Mouse (Mus musculus) MEL (cell line): ENCODE measurements around the gene Dip2a.

ENCODE experiments used
- CHD2 ChIP-seq: IDR thresholded peaks from 2 replicates; pipeline ENCODE4 v1.6.1; 2011; ENCODE audit warnings: low read length, improper control_type of control experiment
- CTCF ChIP-seq, 3 experiments: IDR thresholded peaks in 2 of 3; conservative IDR thresholded peaks in 1 of 3; 2 replicates each; pipeline ENCODE4 v1.5.1; 2011 to 2012; ENCODE audit warnings: low read length in 3 of 3, low read depth in 2 of 3, mild to moderate bottlenecking in 2 of 3, improper control_type of control experiment in 1 of 3, inconsistent platforms in 1 of 3, mixed read lengths in 1 of 3, moderate library complexity in 1 of 3; ENCODE audit not compliant: control insufficient read depth in 1 of 3, insufficient read depth in 1 of 3, poor library complexity in 1 of 3, severe bottlenecking in 1 of 3
- E2F4 ChIP-seq: IDR thresholded peaks from 2 replicates; pipeline ENCODE4 v1.6.1; 2011; ENCODE audit warnings: low read depth, low read length, improper control_type of control experiment, borderline replicate concordance
- HCFC1 ChIP-seq: IDR thresholded peaks from 2 replicates; pipeline ENCODE4 v1.6.1; 2012; ENCODE audit warnings: low read depth, mild to moderate bottlenecking, inconsistent platforms, low read length, improper control_type of control experiment, moderate library complexity
- MAFK ChIP-seq: IDR thresholded peaks from 2 replicates; pipeline ENCODE4 v1.6.1; 2011; ENCODE audit warnings: low read depth, mild to moderate bottlenecking, low read length, improper control_type of control experiment, borderline replicate concordance
- MEF2A ChIP-seq: IDR thresholded peaks from 2 replicates; pipeline ENCODE4 v1.6.1; 2014; ENCODE audit warnings: low read depth, mild to moderate bottlenecking, inconsistent platforms, low read length, improper control_type of control experiment; ENCODE audit not compliant: poor library complexity, insufficient replicate concordance, severe bottlenecking; ENCODE audit errors: extremely low read depth
- NRF1 ChIP-seq: IDR thresholded peaks from 2 replicates; pipeline ENCODE4 v1.6.1; 2014; ENCODE audit warnings: low read depth, mild to moderate bottlenecking, inconsistent platforms, low read length, improper control_type of control experiment, moderate library complexity; ENCODE audit not compliant: poor library complexity, insufficient read depth, severe bottlenecking
- POLR2A ChIP-seq, 2 experiments: IDR thresholded peaks; 2 replicates each; pipeline ENCODE4 v1.6.1; 2011 to 2012; ENCODE audit warnings: low read length in 2 of 2, mild to moderate bottlenecking in 2 of 2, control low read depth in 1 of 2, improper control_type of control experiment in 1 of 2, low read depth in 1 of 2, moderate library complexity in 1 of 2; ENCODE audit not compliant: control insufficient read depth in 1 of 2, insufficient read depth in 1 of 2, poor library complexity in 1 of 2
- POLR2AphosphoS2 ChIP-seq: IDR thresholded peaks from 2 replicates; pipeline ENCODE4 v1.6.1; 2011; ENCODE audit warnings: low read length, improper control_type of control experiment
- POLR2AphosphoS5 ChIP-seq: IDR thresholded peaks from 2 replicates; pipeline ENCODE4 v1.6.1; 2012; ENCODE audit warnings: low read depth, borderline replicate concordance, mild to moderate bottlenecking, inconsistent platforms, low read length, moderate library complexity, mixed read lengths
- TCF12 ChIP-seq: IDR thresholded peaks from 2 replicates; pipeline ENCODE4 v1.6.1; 2014; ENCODE audit warnings: low read depth, mild to moderate bottlenecking, inconsistent platforms, low read length, improper control_type of control experiment, moderate library complexity
- USF1 ChIP-seq: IDR thresholded peaks from 2 replicates; pipeline ENCODE4 v1.6.1; 2014; ENCODE audit warnings: low read depth, mild to moderate bottlenecking, inconsistent platforms, low read length, improper control_type of control experiment, moderate library complexity
- ZKSCAN1 ChIP-seq: IDR thresholded peaks from 2 replicates; pipeline ENCODE4 v1.6.1; 2012; ENCODE audit warnings: low read depth, mild to moderate bottlenecking, inconsistent platforms, low read length, improper control_type of control experiment, moderate library complexity
- ZNF384 ChIP-seq: IDR thresholded peaks from 2 replicates; pipeline ENCODE4 v1.6.1; 2012; ENCODE audit warnings: low read depth, mild to moderate bottlenecking, inconsistent platforms, low read length, improper control_type of control experiment

- TF ChIP-seq POLR2A (IDR thresholded peaks at IDR 0.05; ENCODE audit: control insufficient read depth in 1 of 2, insufficient read depth in 1 of 2, low read depth in 1 of 2, low read length in 2 of 2, poor library complexity in 1 of 2) (no peak), POLR2AphosphoS5 (no peak), POLR2AphosphoS2 (no peak), MEF2A (no peak), HCFC1 (no peak), MAFK (no peak), E2F4 (no peak), ZKSCAN1 (no peak), NRF1 (no peak), USF1 (no peak), CTCF (IDR thresholded peaks at IDR 0.05 in 2 of 3, conservative IDR thresholded peaks at IDR 0.05 in 1 of 3; ENCODE audit: control insufficient read depth in 1 of 3, insufficient read depth in 1 of 3, low read depth in 2 of 3, low read length in 3 of 3, poor library complexity in 1 of 3, severe bottlenecking in 1 of 3) (no peak), TCF12 (no peak), ZNF384 (no peak), CHD2 (no peak)
Measured at GRCm38 (mm10) chr10:76257231-76257630, 87.9 kb downstream of the Dip2a start.
